Mouse (Mus musculus) heart, adult 9 months (tissue): ENCODE results near the gene Inpp5a.

ENCODE experiments used
- DNase-seq, 2 experiments: peaks; one replicate each; pipeline ENCODE4 v3.0.0; 2022; ENCODE audit warnings: low spot score in 2 of 2

The Inpp5a gene

DNA sequence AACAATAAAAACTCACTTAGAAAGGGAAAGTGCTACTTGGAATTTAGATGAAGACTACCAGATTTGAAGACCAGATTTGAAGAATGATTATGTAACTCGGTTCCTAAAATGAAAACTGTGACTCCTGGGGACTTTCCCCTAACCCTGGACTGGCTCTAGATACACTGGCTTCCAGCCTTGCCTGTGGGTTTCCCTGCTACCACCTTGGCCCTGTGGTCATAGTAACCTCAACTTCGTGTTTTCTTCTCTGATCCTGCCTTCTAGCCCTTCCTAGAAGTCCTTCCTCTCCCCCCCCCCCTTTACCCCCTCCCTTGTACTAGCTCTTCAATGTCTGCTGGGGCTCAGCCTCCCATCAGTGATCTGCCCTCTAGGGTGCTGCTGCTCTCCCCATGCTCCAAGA is 87.8 kb downstream of the Inpp5a start:
- no peak for DNase-seq

DNA sequence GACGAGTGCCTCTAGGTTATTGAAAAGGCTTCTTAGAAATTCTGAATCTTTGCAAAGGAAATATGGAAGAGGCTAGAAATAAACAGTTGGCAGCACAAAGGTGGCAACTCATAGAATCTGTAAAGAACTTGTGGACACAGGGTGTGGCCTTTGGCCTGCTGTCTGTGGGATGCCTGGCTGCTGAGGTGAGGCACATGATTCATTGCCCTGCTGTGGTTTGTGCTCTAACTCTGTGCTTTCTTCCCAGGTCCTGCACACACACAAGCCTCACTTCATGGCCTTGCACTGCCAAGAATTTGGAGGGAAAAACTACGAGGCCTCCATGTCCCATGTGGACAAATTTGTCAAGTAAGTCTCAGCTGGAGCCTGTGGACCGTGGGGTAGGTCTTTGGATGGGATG is 88.8 kb downstream of the Inpp5a start:
- DNase-seq, result no peak

DNA sequence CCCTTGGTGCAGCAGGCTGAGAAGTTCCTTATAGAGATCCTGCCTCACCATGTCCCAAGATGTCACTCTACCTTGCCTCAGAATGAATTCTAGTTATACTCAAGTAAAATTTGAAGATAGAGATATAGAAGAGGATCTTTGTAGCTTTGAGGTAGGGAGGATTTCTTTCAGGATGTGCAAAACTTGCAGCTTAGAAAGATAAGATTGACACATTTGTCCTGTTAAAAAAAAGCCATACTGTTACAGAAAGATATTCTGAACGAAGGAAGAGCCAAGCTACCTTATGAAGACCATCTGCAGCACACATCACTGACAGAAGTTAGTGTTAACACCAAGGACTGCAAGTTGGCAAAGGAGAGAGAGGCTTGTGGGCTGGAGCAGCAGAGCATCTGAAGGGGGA is 90.2 kb downstream of the Inpp5a start:
- no peak for DNase-seq

GRCm38 (mm10) chr7:139479626-139480025 is 90.7 kb downstream of the Inpp5a start:
- no peak for DNase-seq

DNA sequence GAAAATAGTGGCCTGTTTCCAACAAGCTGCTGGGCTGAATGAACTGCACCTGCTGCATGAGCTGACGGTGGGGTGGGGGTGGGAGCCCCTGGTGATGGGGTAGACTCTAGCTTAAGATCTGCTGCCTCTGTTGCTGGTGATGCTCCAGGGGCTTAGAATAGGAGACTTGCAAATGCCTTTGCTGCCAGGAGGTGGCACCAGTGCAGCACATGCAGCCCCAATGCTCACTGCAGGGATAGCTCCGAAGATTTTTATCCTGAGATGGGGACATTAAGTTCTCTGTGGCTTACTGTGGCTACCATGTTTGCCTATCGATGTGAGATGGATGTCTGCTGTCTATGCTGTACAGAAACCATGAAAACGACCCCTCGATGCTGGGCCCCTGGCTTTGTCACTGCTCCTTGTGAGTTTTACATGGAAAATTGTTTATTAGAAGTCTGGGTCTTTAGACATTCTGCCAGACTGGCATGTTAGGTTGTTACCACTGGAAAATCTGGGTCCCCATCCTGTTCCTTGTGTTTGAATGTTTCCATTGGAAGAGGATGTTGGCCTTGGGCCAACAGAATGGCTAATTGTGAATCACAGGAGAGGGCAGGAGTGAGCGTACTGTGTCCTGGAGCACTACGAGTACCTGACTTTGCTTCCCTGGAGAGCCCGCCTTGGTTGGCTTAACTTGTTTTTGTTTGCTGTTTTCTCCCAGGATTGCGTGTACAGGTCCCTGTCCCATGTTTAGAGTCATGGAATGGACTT is 95.5 kb downstream of the Inpp5a start:
- DNase-seq, result peak in 1 of 2 experiments; percentile 24

GRCm38 (mm10) chr7:139489721-139490211 is 100.9 kb downstream of the Inpp5a start:
- DNase-seq, result no peak

GRCm38 (mm10) chr7:139492351-139492750 is 103.4 kb downstream of the Inpp5a start:
- no peak for DNase-seq

DNA sequence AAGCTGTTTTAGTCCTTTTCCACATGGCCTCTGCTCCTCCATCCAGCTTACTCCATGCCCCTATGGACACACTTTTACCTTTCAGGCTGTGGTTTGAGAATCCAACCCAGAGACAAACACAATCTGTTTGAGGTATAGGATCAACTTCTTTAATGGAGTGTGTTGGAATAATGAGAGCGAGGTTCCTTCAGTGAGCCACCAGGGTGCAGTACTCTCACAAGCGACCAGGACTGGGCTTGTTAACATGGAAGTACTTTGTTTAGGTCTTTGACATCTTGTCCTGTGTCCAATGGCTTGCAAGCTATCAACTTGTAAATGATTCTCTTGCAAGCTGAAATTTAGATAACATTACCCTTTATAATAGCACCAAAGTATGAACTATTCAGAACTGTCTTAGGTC is 104.0 kb downstream of the Inpp5a start:
- DNase-seq, result no peak

- DNase-seq, result no peak
These were observed 106.9 kb downstream of the Inpp5a start for GRCm38 (mm10) chr7:139495791-139496190.

GRCm38 (mm10) chr7:139498038-139498625 is 109.2 kb downstream of the Inpp5a start:
- no peak for DNase-seq

- no peak for DNase-seq
These were observed 115.2 kb downstream of the Inpp5a start for GRCm38 (mm10) chr7:139504064-139504463.

GRCm38 (mm10) chr7:139506677-139507412 is 117.9 kb downstream of the Inpp5a start:
- DNase-seq, result peak in 1 of 2 experiments; percentile 18

- no peak for DNase-seq
These were observed 120.0 kb downstream of the Inpp5a start for GRCm38 (mm10) chr7:139508938-139509337.

DNA sequence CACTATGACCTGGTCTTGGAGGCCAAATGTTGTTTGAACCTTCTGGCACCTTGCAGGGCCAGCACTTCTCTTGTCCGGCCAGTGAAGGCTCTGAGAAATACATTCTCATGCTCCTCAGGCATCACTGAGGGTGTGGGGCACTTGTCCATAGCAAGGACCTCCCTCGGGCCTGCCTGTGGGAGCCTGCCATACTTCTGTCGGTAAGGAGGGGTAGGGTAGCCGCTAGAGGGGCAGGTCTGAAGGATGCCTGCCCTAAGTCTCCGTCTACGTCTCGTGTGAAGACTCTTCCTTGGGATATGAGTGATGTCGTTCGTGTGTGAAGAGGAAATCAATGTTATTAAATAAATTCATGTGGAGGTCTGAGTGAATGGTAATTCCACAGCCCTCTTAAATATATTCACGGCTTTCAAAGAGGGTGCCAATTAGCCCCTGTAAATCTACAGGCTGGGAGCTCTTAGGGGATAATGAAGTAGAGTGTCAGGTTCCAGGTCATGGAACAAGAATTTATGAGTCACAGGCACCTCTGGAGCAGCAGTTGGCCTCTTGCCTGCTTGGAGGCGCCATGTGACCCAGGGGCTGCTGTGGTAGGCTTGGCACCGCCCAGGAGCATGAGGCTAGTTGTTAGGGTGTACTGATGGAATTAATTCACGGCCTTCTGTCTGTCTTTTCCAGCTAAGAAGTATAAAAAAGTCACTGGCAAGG is 127.2 kb downstream of the Inpp5a start:
- peak; percentile 43 to 64 for DNase-seq

- no peak for DNase-seq
These were observed 127.7 kb downstream of the Inpp5a start for GRCm38 (mm10) chr7:139516661-139517016.

DNA sequence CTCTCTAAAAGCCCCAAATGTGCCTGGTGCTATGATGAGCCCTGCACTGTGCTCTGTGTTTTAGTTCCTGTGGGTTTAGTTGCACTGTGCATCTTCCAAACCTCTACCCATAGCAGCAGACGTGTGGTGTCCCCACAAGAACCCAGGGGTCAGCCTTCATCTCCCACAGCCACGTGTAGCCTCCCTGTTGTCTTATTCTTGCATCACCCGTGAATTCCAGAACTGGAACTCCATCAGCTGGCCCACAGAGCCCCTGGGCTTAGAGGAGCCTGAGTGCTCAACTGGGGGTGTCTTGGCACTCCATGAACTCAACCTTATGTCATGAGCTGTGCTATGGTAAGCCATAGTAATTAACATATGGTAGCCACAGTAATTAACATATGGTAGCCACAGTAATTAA is 129.4 kb downstream of the Inpp5a start:
- DNase-seq, result no peak

DNA sequence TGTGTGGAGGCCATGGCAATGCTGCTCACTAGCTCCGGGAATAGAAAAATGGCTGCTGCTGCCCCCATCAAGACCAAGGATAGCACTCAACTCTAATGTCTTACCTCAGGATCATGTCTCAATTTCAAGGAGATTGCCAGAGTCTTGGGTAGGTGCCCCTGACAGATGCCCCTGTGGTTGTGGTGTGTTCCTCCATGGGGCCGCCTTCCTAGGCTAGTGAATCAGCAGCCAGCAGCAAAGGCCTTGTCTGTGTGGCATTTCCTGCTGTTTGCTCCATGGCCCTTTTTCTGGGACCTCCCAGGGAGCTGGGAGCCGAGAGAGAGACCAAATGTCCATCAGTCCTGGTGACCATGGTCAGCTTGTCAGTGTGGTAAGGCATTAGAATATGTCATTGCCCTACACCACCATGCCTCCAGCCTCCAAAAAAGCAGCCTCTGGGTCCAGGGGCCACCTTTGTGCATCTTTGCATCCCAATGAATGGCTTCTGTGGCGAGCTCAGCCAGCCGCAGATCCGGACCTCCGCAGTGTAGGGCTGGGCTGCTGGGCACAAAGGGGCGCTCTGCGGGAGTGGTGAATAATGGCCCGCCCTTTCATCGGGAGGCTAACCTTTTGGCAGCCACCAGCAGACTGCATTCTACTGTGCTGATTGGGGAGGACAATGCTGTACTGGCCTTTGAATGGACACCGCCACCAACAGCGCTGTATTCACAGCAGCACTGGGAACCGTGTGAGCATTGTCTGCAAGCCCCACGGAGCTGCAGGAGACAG is 139.6 kb downstream of the Inpp5a start:
- no peak for DNase-seq

- DNase-seq, result no peak
These were observed 140.3 kb downstream of the Inpp5a start for GRCm38 (mm10) chr7:139529208-139529607.

- DNase-seq, result no peak
These were observed 141.9 kb downstream of the Inpp5a start for GRCm38 (mm10) chr7:139530591-139531427.

- no peak for DNase-seq
These were observed 142.5 kb downstream of the Inpp5a start for GRCm38 (mm10) chr7:139531428-139531801.
